Mouse (Mus musculus): ENCODE measurements around the gene Slc35f1.

Gene Slc35f1

DNA sequence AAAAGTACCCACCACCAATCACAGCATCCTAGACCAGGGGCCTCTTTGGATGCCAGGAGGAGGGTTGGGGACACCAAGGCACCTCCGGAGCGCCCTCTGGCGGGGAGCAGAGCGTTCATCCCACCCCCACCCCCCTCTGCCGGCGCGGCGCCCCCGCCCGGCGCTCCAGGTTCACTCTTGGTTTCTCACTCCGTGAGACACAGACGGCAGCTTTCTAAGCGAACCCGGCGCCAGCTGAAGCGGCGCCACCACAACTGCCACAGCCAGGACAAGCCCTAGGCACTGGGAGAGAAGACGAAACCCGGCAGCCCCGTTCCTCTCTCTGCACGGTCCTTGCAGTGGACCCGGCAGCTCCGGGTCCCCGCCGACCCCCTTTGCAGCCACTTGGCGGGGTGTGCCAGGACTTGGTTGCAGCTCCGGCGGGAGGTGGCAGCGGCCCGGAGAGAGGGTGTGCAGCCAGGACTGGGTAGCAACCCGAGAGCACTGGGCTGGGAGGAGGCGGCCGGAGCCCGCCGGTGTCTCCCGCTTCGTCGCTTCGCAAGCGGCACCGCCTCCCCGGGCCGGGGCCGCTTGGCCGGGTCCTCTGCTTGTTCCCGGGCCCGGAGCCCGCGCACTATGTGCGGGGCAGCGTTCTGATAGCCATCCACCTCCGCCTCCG is at the start of gene Slc35f1:
Gene Slc35f1 (plus strand): TSS at position 200 of the 658 bp plus-strand sequence.
- peak; percentile 79 for DNase-seq

DNA sequence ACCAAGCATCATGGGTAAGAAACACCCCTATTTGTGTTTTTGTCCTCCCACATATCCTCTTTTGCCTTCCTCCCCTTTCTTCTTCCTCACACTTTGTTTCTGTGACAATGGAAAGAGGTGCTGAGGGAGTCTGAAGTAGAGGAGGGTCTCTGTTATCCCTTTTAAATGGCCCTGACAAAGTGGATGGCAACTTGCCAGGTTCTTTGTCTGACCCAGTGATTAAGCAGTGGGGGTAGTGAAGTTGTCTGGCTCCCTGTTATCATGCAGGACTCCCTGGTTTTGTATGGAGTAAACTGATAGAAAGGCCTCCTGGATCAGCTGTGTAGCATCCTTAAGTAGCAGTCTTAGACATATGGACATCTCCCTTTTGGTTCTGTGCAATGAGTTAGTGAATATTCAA is 19.1 kb upstream of the Slc35f1 start:
- no peak for DNase-seq

DNA sequence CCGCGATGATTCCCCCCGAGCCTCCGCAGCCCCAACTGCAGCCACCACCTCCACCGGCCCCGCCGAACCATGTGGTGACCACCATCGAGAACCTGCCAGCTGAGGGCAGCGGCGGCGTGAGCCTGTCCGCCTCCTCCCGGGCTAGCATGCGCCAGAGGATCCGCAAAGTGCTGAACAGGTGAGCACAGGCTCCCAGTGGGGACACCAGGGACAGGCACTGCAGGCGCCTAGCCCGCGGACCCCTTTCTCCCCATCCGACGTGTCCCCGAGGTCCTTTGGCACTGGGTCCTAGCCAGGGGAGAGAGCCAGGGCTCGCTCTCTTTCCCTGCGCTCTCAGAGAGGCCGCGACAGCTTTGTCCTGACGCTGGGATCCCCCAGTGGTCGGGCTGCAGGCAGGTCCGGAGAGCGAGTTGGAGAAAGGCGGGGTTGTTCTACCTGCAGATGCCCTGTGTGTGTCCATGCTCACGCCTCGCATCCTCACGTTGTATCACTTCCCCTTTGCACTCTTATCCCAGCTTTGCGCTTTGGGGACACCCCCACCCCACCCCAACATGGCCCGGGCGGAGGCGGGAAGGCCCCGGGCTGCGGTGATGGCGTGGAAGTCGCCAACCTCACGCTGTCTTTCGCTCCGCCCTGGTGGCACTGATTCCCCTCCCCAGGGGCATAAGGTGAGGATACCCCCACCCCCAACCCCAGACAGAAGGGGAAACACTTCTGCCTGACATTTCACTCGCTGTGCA is 829 bp downstream of the Slc35f1 start:
- DNase-seq = peak; percentile 40

DNA sequence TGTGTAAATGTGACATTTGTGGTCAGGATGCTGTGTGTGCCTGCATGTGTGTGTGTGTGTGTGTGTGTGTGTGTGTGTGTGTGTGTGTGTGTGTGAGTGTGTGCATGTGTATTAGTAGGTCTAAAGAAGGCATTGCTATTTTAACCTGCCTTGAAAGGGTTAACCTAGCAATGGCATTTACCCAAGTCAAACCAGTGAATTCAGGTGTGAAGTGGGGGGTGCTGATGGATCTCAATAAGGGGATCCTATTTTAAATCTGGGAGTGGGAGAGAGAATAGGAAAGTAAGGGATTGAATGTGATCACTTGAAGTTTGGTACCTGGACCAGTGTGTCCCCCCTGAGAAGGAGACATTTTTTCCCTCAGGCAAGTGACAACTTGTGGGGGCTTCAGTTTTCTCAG is 13.4 kb downstream of the Slc35f1 start:
- DNase-seq = no peak

DNA sequence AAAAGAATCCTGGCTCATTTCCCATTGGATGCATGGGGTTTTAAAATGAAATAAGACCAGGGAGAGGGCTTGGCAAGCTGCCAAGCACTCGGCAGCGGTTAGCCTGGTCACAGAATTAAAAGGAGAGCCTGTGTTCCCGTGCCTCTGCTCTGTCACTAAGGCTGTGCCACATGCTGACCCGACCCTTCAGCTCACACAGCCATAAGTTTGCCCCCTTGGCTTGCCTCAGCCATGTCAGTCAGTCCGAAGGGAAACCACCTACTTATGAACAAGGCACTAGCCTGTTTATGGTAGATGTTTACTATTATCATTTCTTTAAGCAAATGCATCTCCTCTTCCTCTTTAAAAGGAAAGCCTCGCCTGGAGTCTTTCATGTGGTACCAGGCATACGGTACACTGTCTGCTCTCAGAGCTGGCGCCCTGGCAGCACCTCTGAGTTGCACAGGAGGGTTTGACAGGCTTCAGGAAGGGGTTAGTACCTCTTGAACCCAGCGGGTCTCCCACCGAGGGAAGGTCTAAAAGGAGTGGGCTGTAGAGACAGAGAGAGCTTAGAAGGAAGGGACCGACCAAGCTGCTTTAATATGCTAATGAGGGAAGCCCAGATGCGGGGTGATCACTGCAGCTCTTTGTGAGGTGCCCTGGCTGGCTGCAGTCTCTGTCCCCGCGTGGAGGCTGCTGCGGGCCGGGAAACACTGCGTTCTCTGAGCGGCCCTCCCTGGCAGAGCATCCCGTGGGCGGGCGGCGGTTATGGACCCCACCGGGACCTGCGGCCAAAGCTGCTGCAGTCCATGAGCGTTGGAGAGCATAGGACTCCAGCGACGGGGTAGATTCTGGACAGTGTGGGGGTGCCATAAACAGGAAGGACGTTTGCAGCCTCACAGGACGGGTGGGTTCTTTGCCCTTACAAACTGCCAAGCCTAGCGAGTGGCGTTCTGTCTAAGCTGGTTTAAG is 14.0 kb downstream of the Slc35f1 start:
- DNase-seq = peak; percentile 34

DNA sequence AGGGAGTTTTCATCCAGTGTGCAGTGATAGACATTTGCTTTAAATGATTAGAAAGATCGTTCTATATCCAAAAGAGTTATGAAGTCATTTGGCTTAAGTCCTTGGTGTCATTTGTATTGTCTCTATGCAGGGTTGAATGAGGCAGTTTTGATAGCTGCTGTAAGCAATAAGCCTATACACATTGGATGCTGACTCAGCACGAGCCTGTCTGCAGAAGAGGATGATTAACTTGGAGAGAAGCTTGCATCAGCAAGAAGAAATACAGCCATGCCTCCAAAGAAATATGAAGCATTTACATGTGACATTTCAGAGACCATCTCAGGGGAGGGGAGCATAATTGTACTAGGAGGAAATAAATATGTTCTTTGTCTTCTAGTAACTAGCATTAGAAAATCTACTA is 19.1 kb downstream of the Slc35f1 start:
- DNase-seq = no peak

DNA sequence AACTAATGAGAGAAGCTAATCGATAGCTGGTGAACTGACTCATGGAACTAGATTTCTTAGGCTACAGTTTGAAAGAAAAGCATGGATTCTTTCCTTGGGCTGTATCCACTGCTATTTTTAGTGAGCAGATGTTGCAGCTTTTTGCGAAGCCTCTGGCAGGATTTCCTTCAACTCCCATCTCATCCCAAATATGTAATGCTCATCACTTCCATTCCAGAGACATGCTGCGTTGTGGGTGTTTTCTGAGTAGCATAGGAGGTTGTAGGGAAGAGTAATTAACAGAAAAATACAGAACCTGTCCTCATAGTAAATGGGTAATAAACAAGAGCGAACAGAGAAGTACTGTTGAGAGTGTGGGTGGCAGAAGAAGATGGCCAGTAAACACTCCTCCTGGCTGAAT is 21.8 kb downstream of the Slc35f1 start:
- DNase-seq = no peak

DNA sequence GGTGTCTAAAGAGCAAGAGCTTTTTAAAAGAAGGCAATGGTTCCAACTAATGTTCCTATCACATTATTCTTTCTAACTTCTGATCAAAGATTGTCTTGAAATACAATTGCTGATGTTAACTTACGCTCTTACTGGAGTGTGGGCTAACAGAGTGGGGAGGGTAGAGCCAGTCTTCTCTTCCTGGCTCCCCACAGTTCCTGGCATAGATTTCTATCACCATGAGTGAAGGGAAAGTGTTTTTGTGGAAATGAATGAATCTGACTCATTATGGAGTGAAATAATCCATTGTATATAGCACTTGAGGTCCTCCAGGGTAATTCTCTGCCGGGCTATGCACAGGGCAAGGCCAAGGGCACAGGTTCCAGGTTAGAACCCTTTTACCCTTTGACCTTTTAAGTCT is 24.2 kb downstream of the Slc35f1 start:
- DNase-seq = no peak

DNA sequence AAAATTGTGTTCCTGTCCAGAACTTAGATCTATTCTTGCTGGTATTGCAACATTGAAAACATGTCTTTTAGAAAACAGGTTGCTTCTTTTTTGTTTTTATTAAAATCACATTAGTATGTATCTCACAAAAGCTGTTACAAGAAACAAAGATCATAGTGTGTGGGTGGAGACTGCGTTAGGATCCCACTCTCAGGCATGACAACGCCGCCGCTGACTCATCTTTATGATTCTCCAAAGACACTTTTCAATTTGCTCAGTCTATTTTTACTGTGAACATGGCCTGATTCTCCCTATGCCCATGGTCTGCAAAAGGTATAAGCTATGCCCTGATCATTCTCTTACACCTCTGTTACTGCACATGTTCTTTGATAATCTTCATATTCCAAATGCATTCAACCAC is 24.8 kb downstream of the Slc35f1 start:
- DNase-seq = no peak

DNA sequence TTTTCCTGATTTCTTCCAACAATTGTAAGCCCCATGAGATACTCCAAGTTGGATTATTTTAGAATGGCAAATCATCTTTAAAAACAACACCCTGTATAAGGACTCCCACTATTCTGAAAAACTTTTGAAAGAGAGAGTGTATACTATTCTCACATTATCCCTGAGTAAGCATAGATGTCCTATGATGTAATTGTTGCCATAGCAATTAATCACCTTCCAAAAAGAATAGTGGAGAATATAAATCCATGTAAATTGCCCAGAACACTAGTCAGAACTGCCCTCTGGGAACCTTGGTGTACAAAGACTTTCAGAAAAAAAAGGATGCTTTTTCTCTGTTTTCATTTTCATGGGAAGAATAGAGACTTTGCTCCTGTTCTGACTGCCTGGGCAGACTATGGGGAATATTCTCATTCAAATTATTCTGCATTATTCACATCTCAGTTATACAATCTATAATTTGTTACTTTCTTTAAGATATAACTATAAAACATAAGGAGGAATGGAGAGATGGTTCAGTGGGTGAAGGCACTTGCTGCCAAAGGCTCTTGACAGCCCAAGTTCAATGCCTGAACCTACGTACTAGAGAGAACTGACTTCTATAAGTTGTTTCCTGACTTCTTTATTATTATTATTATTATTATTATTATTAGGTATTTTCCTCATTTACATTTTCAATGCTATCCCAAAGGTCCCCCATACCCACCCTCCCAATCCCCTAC is 28.0 kb downstream of the Slc35f1 start:
- DNase-seq = no peak

DNA sequence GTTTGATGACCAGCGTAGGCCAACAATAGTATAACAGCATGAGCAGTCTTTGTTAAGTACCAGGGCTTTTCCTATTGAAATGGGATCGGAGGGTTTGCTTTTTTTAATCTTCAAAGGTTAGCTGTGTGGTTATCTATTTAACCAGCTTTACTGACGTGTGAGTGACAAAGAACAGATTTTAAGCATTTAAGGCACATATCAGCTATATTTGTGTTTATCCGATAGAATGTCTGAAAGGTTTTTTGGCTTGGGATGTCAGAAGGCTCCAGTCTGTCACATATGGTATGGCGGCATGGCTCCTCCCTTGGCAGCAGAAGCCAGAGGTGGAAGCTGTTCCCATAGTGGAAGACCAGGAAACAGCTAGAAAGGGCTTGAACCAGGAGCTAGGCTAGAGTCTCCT is 36.3 kb downstream of the Slc35f1 start:
- no peak for DNase-seq

DNA sequence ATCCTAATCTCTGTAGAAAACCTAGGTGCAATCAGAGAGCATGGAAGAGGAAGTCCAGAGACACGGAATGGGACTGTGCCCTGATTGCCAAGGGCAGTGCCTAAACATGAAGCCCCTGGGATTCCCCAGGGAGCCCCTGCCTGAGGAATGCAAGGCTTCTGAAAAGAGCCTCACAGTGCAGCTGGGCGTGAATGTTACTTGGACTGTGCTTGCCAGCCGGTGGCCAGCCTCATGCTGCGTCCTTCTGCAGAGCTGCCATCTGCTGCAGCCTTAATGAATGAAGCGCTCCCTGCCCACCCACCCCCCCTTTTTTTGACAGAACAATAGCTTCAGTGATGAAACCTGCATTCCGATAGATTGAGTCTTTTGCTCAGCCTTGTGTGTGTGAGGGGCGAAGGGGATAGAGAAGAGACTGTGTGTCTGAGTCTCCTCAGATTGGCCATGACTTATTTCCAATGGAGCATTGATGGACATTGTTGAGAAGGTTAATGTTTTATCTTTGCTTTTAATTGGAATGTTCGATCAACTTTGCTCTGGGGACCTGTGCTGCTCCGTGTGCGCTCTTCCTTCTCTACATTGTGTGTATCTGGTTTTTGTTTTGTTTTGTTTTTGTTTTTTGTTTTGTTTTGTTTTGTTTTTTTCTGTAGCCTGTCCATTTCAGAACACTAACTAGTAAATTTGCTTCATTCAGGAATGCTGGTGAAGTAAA is 52.5 kb downstream of the Slc35f1 start:
- DNase-seq = peak; percentile 16

DNA sequence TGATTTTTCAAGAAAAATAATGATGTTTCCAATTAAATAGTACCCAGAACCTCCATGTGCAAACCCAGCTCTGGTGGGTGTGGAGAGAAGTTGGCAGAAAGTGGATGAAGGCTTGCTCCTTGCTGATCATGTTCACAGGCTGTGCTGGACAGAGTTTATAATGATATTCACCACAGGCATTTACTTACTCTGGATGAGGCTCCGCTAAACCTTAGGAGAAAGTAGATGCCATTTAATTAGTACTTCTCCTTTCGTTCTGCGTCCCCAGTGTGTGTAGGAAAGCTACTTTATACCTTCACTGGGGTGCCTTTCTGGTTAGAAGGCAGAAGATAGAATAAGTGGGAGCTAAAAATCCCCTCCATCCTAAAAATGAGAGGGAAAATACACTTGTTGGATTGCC is 53.5 kb downstream of the Slc35f1 start:
- no peak for DNase-seq

DNA sequence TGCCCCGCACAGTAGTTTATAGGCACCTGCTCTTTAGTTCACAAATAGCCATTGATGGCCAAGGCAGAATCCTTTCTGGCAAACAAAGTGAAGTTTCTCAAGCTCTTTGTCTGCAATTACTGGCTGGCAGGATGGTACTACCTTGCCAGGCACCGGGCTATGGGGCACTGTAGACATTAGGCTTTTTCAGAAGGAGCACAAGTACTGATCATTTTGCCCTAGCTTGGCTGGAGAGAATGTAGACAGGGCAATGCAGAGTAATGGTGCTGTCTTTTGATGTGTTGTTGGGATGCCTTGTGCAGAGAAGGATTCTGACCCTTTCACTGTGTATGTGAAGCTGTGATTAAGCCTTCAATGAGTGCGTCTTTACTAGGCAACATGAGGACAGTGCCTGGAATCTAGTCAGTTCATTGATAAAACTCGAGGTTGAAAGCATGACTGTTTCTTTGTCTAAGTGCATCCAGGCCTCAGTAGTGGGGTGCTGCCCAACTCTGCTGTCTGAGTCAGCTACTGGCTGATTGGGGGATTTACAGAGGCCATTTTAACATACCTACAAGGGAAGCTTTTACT is 57.8 kb downstream of the Slc35f1 start:
- DNase-seq = no peak

DNA sequence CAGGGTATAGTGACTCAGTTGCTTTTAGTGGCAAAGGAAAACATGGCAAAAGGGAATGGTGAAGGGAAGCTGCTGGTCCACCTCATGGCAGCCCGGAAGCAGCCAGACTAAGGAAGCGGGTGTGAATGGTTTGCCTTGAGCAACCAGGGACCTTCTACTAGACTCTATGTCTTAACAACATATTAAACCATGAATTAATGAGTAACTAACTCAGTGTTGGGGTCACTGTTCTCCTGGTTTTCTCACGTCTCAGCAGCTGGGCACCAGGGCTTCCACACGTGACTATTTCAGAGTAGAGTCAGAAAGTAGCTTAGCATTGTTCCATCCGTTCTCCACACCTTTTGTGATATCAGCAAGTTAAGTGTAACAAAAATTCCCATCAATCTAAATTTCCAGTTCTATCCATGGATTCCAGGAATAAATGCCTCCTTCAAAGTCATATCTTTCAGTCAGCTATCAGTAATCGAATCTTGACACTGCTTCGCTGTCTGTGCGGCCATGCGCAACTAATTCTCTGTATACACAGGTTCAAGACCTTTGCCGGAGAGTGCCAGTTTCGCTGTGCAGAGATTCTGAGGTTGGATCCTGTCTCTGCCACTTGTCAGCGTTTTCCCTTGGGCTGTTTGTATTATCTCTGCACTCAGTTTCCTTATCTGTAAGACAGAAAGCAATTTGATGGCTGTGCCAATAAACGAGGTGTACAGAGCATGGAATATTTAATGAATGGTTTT is 65.8 kb downstream of the Slc35f1 start:
- peak; percentile 8 for DNase-seq

DNA sequence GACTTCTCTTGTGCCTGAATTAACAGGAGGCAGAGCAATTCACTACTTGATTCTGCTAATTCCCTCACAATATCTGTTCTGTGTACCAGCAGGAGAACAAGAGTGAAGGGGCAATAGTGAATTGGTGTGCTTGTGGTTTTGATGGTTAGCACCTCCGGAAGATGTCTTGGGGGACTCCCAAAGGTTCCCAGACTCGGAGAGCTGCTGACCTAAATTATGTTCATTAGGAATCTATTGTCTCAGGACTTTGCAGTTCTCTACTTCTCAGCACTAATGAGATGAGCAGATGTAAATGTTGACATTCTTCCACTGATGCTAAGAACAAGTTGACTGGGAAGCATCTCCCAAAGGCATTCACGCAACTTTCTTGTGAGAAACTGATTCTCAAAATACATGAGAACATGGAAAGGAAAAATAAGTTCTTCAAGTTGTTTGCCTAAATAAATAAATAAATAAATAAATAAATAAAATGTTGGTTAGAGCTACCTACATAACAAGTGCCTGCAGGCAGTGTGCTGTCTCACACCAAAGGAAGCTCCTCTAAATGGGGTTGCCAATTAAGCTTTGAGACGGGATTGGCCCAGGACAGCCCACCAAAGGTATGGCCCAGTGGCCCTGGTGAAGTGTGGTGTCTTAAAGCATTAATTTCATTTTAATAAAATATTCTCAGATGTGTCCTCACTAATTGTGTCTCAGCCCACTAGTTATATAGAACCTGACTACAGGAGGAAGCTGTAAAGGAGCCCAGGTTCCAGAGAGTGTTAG is 67.3 kb downstream of the Slc35f1 start:
- no peak for DNase-seq

DNA sequence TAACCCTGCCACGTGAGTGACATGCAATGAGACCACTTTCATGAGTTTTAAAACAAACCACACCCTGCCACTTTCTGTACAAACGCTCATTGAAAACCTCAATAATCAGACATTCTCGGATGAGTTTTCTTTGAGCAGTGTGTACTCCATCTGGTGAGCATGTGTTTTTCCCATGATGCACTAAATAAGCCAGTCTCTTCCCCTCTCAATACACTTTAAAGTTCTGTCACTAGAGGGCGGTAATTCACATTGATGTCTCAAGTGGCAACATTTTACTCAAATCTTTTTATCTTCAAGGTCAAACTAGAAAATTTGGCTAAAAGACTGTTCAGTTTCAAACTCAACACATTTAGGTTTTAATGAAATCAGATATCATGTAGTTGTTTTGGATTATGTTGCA is 68.3 kb downstream of the Slc35f1 start:
- no peak for DNase-seq

DNA sequence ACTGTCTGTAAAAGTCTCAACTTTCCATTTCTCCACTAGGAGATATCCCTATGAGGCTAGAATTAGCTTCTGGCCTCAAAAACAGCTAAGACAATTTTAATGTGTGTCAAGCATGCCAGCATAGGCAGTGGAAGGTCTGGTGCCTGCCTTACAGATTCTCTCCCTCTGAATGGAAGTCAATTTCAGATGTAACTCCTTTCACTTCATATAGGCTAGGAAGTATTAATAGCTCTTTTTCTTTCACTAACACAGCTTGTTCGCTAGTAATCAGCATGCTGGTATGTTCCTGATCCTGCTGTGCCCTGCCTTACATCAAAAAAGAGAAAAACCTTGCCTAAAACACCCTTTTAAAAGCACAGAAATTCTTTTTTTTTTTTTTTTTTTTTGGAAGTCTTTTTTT is 70.2 kb downstream of the Slc35f1 start:
- DNase-seq = no peak

DNA sequence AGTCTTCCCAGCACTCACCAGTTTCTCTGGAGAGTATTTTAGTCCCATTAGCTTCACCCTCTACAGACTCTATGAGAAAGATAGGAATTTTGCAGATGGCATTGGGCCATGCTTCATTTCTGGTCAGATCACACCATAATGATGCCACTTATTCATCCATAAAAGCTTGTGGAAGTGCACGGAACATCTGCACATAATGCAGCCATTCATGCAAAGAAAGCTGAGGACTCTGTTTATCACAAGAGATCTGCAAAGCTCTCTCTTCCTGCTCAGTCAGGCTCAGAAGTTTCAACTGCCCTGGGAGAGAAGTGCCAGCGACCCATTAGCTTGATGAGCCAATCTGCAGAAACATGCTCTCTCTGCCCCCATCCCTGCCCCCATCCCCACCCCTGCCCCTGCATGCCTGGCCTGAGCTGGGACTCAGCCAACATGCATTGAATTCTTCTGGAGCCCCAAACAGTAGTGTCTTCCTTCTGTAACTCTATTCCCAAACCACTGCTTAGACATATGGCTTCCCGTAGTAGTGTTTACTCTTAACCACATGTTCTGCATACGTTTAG is 89.7 kb downstream of the Slc35f1 start:
- DNase-seq = no peak

DNA sequence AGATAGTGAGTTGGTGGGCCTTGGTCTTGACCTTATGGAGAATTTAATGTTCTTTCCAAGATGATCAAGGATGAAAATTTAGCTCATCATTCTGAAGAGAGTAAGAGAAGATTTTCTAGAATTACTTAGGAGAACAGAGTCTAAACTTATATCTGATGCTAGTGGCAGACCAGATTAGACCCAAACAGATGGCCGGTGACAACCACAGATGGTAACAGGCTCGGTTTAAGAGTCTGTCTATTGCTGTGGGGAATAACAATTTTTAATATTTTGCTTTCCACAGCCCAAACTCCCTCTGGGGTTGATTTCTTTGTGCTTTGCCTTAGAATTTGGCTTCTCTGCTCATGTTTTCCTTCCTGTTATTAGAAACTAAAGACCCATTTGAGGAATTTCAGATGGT is 96.7 kb downstream of the Slc35f1 start:
- DNase-seq = no peak

Data from kidney, postnatal 10 days (tissue).